Mouse (Mus musculus) CH12.LX (cell line): ENCODE measurements at regions not wholly inside any gene's neighbourhood (a gene's known extent, or its start where the extent isn't known, plus 50 kb on each side); places are given as distances from the start of the nearest gene placed in this dataset.

Source experiments
- DNase-seq: peaks from one replicate; pipeline ENCODE4 v3.0.0-alpha.2; 2013; ENCODE audit errors: extremely low read depth
- H3K27ac ChIP-seq: 2 replicates; pipeline ENCODE4 v1.5.1; 2012; ENCODE audit warnings: low read depth, mild to moderate bottlenecking, control low read depth, moderate library complexity; ENCODE audit not compliant: insufficient read depth
- H3K27me3 ChIP-seq: replicated peaks from 2 replicates; pipeline ENCODE3; 2012; ENCODE audit warnings: inconsistent platforms
- H3K36me3 ChIP-seq, 2 experiments: replicated peaks in 1 of 2; 2 replicates each; pipeline versions ENCODE3 to v1.6.1; 2012; ENCODE audit warnings: inconsistent platforms in 1 of 2, low read length in 1 of 2, mild to moderate bottlenecking in 1 of 2, mixed read lengths in 1 of 2, moderate library complexity in 1 of 2; ENCODE audit not compliant: control insufficient read depth in 1 of 2, insufficient read depth in 1 of 2
- H3K4me1 ChIP-seq, 2 experiments: 2 replicates each; pipeline ENCODE4 v1.6.1; 2012; ENCODE audit warnings: inconsistent platforms in 1 of 2, moderate library complexity in 1 of 2; ENCODE audit not compliant: insufficient read depth in 2 of 2, control insufficient read depth in 1 of 2
- H3K4me2 ChIP-seq: 2 replicates; pipeline ENCODE4 v1.6.1; 2012; ENCODE audit warnings: low read depth, mild to moderate bottlenecking, control low read depth; ENCODE audit not compliant: poor library complexity, insufficient read depth, severe bottlenecking
- H3K4me3 ChIP-seq, 3 experiments: fragments of 150-350 bp in 1 of 3; sonication (generic) in 1 of 3; replicated peaks in 1 of 3; 2 replicates each; pipeline versions ENCODE3 to v1.5.1; 2011 to 2012; ENCODE audit warnings: low read depth in 2 of 3, low read length in 2 of 3, mild to moderate bottlenecking in 2 of 3, moderate library complexity in 2 of 3, control low read depth in 1 of 3, improper control_type of control experiment in 1 of 3, inconsistent platforms in 1 of 3, mixed read lengths in 1 of 3; ENCODE audit not compliant: poor library complexity in 1 of 3
- H3K79me2 ChIP-seq: replicated peaks from 2 replicates; pipeline ENCODE4 v1.6.1; 2012; ENCODE audit warnings: mild to moderate bottlenecking, moderate library complexity; ENCODE audit not compliant: control insufficient read depth, poor library complexity, insufficient read depth, severe bottlenecking; ENCODE audit errors: extremely low read depth
- H3K9ac ChIP-seq: 2 replicates; pipeline ENCODE4 v1.6.1; 2012; ENCODE audit warnings: low read depth, mild to moderate bottlenecking, control low read depth, moderate library complexity; ENCODE audit not compliant: insufficient read depth
- H3K9me3 ChIP-seq: replicated peaks from 2 replicates; pipeline ENCODE3; 2012; ENCODE audit warnings: low read length, inconsistent platforms, mixed read lengths
- BHLHE40 ChIP-seq: IDR thresholded peaks from 2 replicates; pipeline ENCODE4 v1.6.1; 2011; ENCODE audit warnings: mild to moderate bottlenecking, low read depth, low read length, improper control_type of control experiment
- ELF1 ChIP-seq: IDR thresholded peaks from 2 replicates; pipeline ENCODE4 v1.6.1; 2014; ENCODE audit warnings: low read depth, mild to moderate bottlenecking, inconsistent platforms, low read length, improper control_type of control experiment
- GABPA ChIP-seq: IDR thresholded peaks from 2 replicates; pipeline ENCODE4 v1.6.1; 2012; ENCODE audit warnings: low read depth, low read length, improper control_type of control experiment, inconsistent platforms; ENCODE audit not compliant: insufficient replicate concordance
- JUN ChIP-seq: IDR thresholded peaks from 2 replicates; pipeline ENCODE4 v1.6.1; 2011; ENCODE audit warnings: low read depth, mild to moderate bottlenecking, low read length, improper control_type of control experiment, moderate library complexity; ENCODE audit not compliant: insufficient read depth
- KAT2A ChIP-seq: IDR thresholded peaks from 2 replicates; pipeline ENCODE4 v1.6.1; 2012; ENCODE audit warnings: low read length, improper control_type of control experiment, inconsistent platforms; ENCODE audit not compliant: insufficient replicate concordance
- MAX ChIP-seq: IDR thresholded peaks from 2 replicates; pipeline ENCODE4 v1.6.1; 2011; ENCODE audit warnings: low read length, improper control_type of control experiment
- MAZ ChIP-seq: IDR thresholded peaks from 2 replicates; pipeline ENCODE4 v1.6.1; 2012; ENCODE audit warnings: low read depth, mild to moderate bottlenecking, inconsistent platforms, low read length, improper control_type of control experiment, moderate library complexity
- NRF1 ChIP-seq: IDR thresholded peaks from 2 replicates; pipeline ENCODE4 v1.6.1; 2014; ENCODE audit warnings: low read depth, mild to moderate bottlenecking, inconsistent platforms, low read length, improper control_type of control experiment, moderate library complexity
- POLR2A ChIP-seq: IDR thresholded peaks from 2 replicates; pipeline ENCODE4 v1.6.1; 2011; ENCODE audit warnings: low read depth, mild to moderate bottlenecking, improper control_type of control experiment, low read length
- SIN3A ChIP-seq: IDR thresholded peaks from 2 replicates; pipeline ENCODE4 v1.6.1; 2012; ENCODE audit warnings: low read length, improper control_type of control experiment, inconsistent platforms
- UBTF ChIP-seq: IDR thresholded peaks from 2 replicates; pipeline ENCODE4 v1.6.1; 2012; ENCODE audit warnings: low read depth, mild to moderate bottlenecking, inconsistent platforms, low read length, improper control_type of control experiment, moderate library complexity
- ZKSCAN1 ChIP-seq: IDR thresholded peaks from 2 replicates; pipeline ENCODE4 v1.6.1; 2012; ENCODE audit warnings: low read depth, inconsistent platforms, low read length, improper control_type of control experiment, borderline replicate concordance
- ZNF384 ChIP-seq: IDR thresholded peaks from 2 replicates; pipeline ENCODE4 v1.6.1; 2012; ENCODE audit warnings: low read depth, low read length, improper control_type of control experiment, inconsistent platforms
- dilution Hi-C: fragments of 300-500 bp; cut with MboI; formaldehyde crosslinking; loops from 2 replicates; pipeline ENCODE4 v1.14.3; 2020; ENCODE audit warnings: low sequenced_read_pairs; ENCODE audit not compliant: extremely low pct_unique_long_range_greater_than_20kb, extremely low pct_ligation_motif_present
- in situ Hi-C: fragments of 300-500 bp; cut with MboI; formaldehyde crosslinking; loops from 3 replicates; pipeline ENCODE4 v1.14.3; 2019; ENCODE audit warnings: low sequenced_read_pairs, low pct_ligation_motif_present, low pct_unique_long_range_greater_than_20kb, mixed read lengths

GRCm38 (mm10) chr5:118361853-118362406 is 116.9 kb downstream of the 2410131K14Rik start (continued):
- TF ChIP-seq BHLHE40: peak; percentile 80
- TF ChIP-seq ZKSCAN1: no peak
- TF ChIP-seq JUN: peak; percentile 82

- DNase-seq: no peak
- Histone ChIP-seq H3K4me3 (no peak overlapping the region), H3K79me2 (no peaks in the 10 kb centered on the region), H3K27me3 (no peaks in the 10 kb centered on the region), H3K27ac (peak overlapping the region; percentile 99), H3K9me3 (peaks cover 20% of the 10 kb centered on the region), H3K36me3 (no peaks in the 10 kb centered on the region), H3K4me1 (peaks cover 23 to 47% of the 10 kb centered on the region in 2 experiments), H3K4me2 (no peak overlapping the region), H3K9ac (no peak overlapping the region)
- TF ChIP-seq MAX: 0 out of 2 replicates have a peak, but pooled peaks have one; percentile 25
- TF ChIP-seq NRF1: no peak
- in situ Hi-C loops (no loop called here), dilution Hi-C loops (no loop called here)
Observed at GRCm38 (mm10) chr5:118362738-118363137, 117.7 kb downstream of the 2410131K14Rik start.

GRCm38 (mm10) chr5:118363154-118363553 is 118.1 kb downstream of the 2410131K14Rik start:
- H3K79me2 ChIP-seq: no peaks in the 10 kb centered on the region
- in situ Hi-C loops: no loop called here
- peak overlapping the region; percentile 99; the same call in 1 of the 2 replicates for H3K27ac ChIP-seq
- H3K36me3 ChIP-seq: no peaks in the 10 kb centered on the region
- DNase-seq: no peak
- H3K9ac ChIP-seq: no peak overlapping the region
- H3K4me3 ChIP-seq: no peak overlapping the region
- no peak overlapping the region for H3K4me2 ChIP-seq
- peaks cover 20% of the 10 kb centered on the region for H3K9me3 ChIP-seq
- H3K4me1 ChIP-seq: peaks cover 22 to 45% of the 10 kb centered on the region in 2 experiments
- TF ChIP-seq UBTF (no peak), ZKSCAN1 (no peak), ELF1 (no peak), MAZ (no peak), SIN3A (no peak), NRF1 (no peak), ZNF384 (no peak), POLR2A (no peak), GABPA (no peak), KAT2A (no peak)
- TF ChIP-seq, all 38 proteins: peak for 0
- dilution Hi-C loops: no loop called here
- no peaks in the 10 kb centered on the region for H3K27me3 ChIP-seq
